Mouse (Mus musculus): ENCODE data around the gene Plekhg2.

GRCm38 (mm10) chr7:28393272-28393951 lies 21.0 kb upstream of the Plekhg2 start:
- TF ChIP-seq POLR2A (IDR thresholded peaks at IDR 0.05; ENCODE audit: insufficient read depth, low read depth, low read length), result no peak
- TF ChIP-seq CTCF (IDR thresholded peaks at IDR 0.05), result no peak
- TF ChIP-seq EP300 (IDR thresholded peaks at IDR 0.05; ENCODE audit: insufficient read depth, low read depth, low read length), result no peak
